Mouse (Mus musculus): ENCODE results near the gene Map4. TPM values are rescaled to one million over a fixed set of nuclear protein-coding genes. Genes with fewer than 3 reads are reported as not detected.

Gene Map4
- polyA plus RNA-seq, 1 experiment from 2014 or later: 62.0 TPM

- no peaks in the 10 kb centered on the region for H3K36me3 ChIP-seq (ENCODE audit: control insufficient read depth, insufficient read depth, low read length)
- H3K4me1 ChIP-seq (ENCODE audit: control insufficient read depth, insufficient read depth, low read length): no peaks in the 10 kb centered on the region
- H3K27me3 ChIP-seq (ENCODE audit: control insufficient read depth, insufficient read depth, low read length): no peaks in the 10 kb centered on the region
- no peak overlapping the region for H3K4me3 ChIP-seq (ENCODE audit: low read depth, low read length)
- no peak for ATAC-seq (ENCODE audit: insufficient number of reproducible peaks, insufficient read depth, low FRiP score, low read depth)
- no peaks in the 10 kb centered on the region for H3K9me3 ChIP-seq (ENCODE audit: control insufficient read depth, low read depth, low read length)
- 69% methylated on average over 23 of the region's 23 CpGs for WGBS
- no peak overlapping the region for H3K4me2 ChIP-seq (replicated peaks; ENCODE audit: low read depth, low read length)
- no peak overlapping the region for H3K27ac ChIP-seq (ENCODE audit: low read length)
- no peak overlapping the region for H3K9ac ChIP-seq (replicated peaks; ENCODE audit: low read depth, low read length)
Observed at GRCm38 (mm10) chr9:110051869-110052661, 120.8 kb downstream of the Map4 start.

- Histone ChIP-seq H3K27me3 (ENCODE audit: control insufficient read depth, insufficient read depth, low read length) (no peaks in the 10 kb centered on the region), H3K36me3 (ENCODE audit: control insufficient read depth, insufficient read depth, low read length) (no peaks in the 10 kb centered on the region), H3K4me2 (replicated peaks; ENCODE audit: low read depth, low read length) (no peak overlapping the region), H3K4me3 (ENCODE audit: low read depth, low read length) (no peak overlapping the region), H3K4me1 (ENCODE audit: control insufficient read depth, insufficient read depth, low read length) (no peaks in the 10 kb centered on the region), H3K9me3 (ENCODE audit: control insufficient read depth, low read depth, low read length) (no peaks in the 10 kb centered on the region), H3K27ac (ENCODE audit: low read length) (no peak overlapping the region), H3K9ac (replicated peaks; ENCODE audit: low read depth, low read length) (no peak overlapping the region)
- WGBS: 79% methylated on average over 4 of the region's 4 CpGs
- no peak for ATAC-seq (ENCODE audit: insufficient number of reproducible peaks, insufficient read depth, low FRiP score, low read depth)
Observed at GRCm38 (mm10) chr9:110052951-110053304, 121.7 kb downstream of the Map4 start.

GRCm38 (mm10) chr9:110053305-110054079, 122.2 kb downstream of the Map4 start:
- WGBS: 40% methylated on average over 8 of the region's 8 CpGs
- ATAC-seq (ENCODE audit: insufficient number of reproducible peaks, insufficient read depth, low FRiP score, low read depth): no peak
- Histone ChIP-seq H3K4me3 (ENCODE audit: low read depth, low read length) (no peak overlapping the region), H3K4me2 (replicated peaks; ENCODE audit: low read depth, low read length) (no peak overlapping the region), H3K4me1 (ENCODE audit: control insufficient read depth, insufficient read depth, low read length) (no peaks in the 10 kb centered on the region), H3K27ac (ENCODE audit: low read length) (no peak overlapping the region), H3K9me3 (ENCODE audit: control insufficient read depth, low read depth, low read length) (no peaks in the 10 kb centered on the region), H3K27me3 (ENCODE audit: control insufficient read depth, insufficient read depth, low read length) (no peaks in the 10 kb centered on the region), H3K36me3 (ENCODE audit: control insufficient read depth, insufficient read depth, low read length) (no peaks in the 10 kb centered on the region), H3K9ac (replicated peaks; ENCODE audit: low read depth, low read length) (no peak overlapping the region)

- H3K36me3 ChIP-seq (ENCODE audit: control insufficient read depth, insufficient read depth, low read length): no peaks in the 10 kb centered on the region
- 81% methylated on average over 2 of the region's 2 CpGs for WGBS
- no peak overlapping the region for H3K4me2 ChIP-seq (replicated peaks; ENCODE audit: low read depth, low read length)
Observed at GRCm38 (mm10) chr9:110054080-110054421, 122.8 kb downstream of the Map4 start.

GRCm38 (mm10) chr9:110054781-110055180, 123.5 kb downstream of the Map4 start:
- no peak overlapping the region for H3K4me3 ChIP-seq (ENCODE audit: low read depth, low read length)
- H3K27me3 ChIP-seq (ENCODE audit: control insufficient read depth, insufficient read depth, low read length): no peaks in the 10 kb centered on the region
- 76% methylated on average over 3 of the region's 3 CpGs for WGBS
- no peak for ATAC-seq (ENCODE audit: insufficient number of reproducible peaks, insufficient read depth, low FRiP score, low read depth)
- H3K9ac ChIP-seq (replicated peaks; ENCODE audit: low read depth, low read length): no peak overlapping the region
- no peaks in the 10 kb centered on the region for H3K36me3 ChIP-seq (ENCODE audit: control insufficient read depth, insufficient read depth, low read length)
- no peaks in the 10 kb centered on the region for H3K4me1 ChIP-seq (ENCODE audit: control insufficient read depth, insufficient read depth, low read length)
- H3K27ac ChIP-seq (ENCODE audit: low read length): no peak overlapping the region
- no peak overlapping the region for H3K4me2 ChIP-seq (replicated peaks; ENCODE audit: low read depth, low read length)
- no peaks in the 10 kb centered on the region for H3K9me3 ChIP-seq (ENCODE audit: control insufficient read depth, low read depth, low read length)

More at GRCm38 (mm10) chr9:110054080-110054421, 122.8 kb downstream of the Map4 start:
- no peak for ATAC-seq (ENCODE audit: insufficient number of reproducible peaks, insufficient read depth, low FRiP score, low read depth)
- Histone ChIP-seq H3K27me3 (ENCODE audit: control insufficient read depth, insufficient read depth, low read length) (no peaks in the 10 kb centered on the region), H3K27ac (ENCODE audit: low read length) (no peak overlapping the region), H3K4me3 (ENCODE audit: low read depth, low read length) (no peak overlapping the region), H3K4me1 (ENCODE audit: control insufficient read depth, insufficient read depth, low read length) (no peaks in the 10 kb centered on the region), H3K9me3 (ENCODE audit: control insufficient read depth, low read depth, low read length) (no peaks in the 10 kb centered on the region), H3K9ac (replicated peaks; ENCODE audit: low read depth, low read length) (no peak overlapping the region)

- WGBS: 79% methylated on average over 1 of the region's 1 CpGs
- Histone ChIP-seq H3K9ac (replicated peaks; ENCODE audit: low read depth, low read length) (no peak overlapping the region), H3K27ac (ENCODE audit: low read length) (no peak overlapping the region), H3K27me3 (ENCODE audit: control insufficient read depth, insufficient read depth, low read length) (no peaks in the 10 kb centered on the region), H3K36me3 (ENCODE audit: control insufficient read depth, insufficient read depth, low read length) (no peaks in the 10 kb centered on the region), H3K4me3 (ENCODE audit: low read depth, low read length) (no peak overlapping the region), H3K4me1 (ENCODE audit: control insufficient read depth, insufficient read depth, low read length) (no peaks in the 10 kb centered on the region), H3K4me2 (replicated peaks; ENCODE audit: low read depth, low read length) (no peak overlapping the region), H3K9me3 (ENCODE audit: control insufficient read depth, low read depth, low read length) (no peaks in the 10 kb centered on the region)
- ATAC-seq (ENCODE audit: insufficient number of reproducible peaks, insufficient read depth, low FRiP score, low read depth): no peak
Observed at GRCm38 (mm10) chr9:110057200-110057599, 125.9 kb downstream of the Map4 start.

- 78% methylated on average over 2 of the region's 2 CpGs for WGBS
- no peak for ATAC-seq (ENCODE audit: insufficient number of reproducible peaks, insufficient read depth, low FRiP score, low read depth)
Observed at GRCm38 (mm10) chr9:110060761-110061160, 129.5 kb downstream of the Map4 start.

GRCm38 (mm10) chr9:110062405-110062804, 131.1 kb downstream of the Map4 start:
- H3K4me1 ChIP-seq (ENCODE audit: control insufficient read depth, insufficient read depth, low read length): no peaks in the 10 kb centered on the region
- H3K4me3 ChIP-seq (ENCODE audit: low read depth, low read length): no peak overlapping the region
- H3K9ac ChIP-seq (replicated peaks; ENCODE audit: low read depth, low read length): no peak overlapping the region
- ATAC-seq (ENCODE audit: insufficient number of reproducible peaks, insufficient read depth, low FRiP score, low read depth): no peak
- H3K9me3 ChIP-seq (ENCODE audit: control insufficient read depth, low read depth, low read length): no peaks in the 10 kb centered on the region
- no peak overlapping the region for H3K4me2 ChIP-seq (replicated peaks; ENCODE audit: low read depth, low read length)
- H3K27ac ChIP-seq (ENCODE audit: low read length): no peak overlapping the region
- H3K36me3 ChIP-seq (ENCODE audit: control insufficient read depth, insufficient read depth, low read length): peaks cover 3% of the 10 kb centered on the region; the same call in 1 of the 2 replicates
- WGBS: 87% methylated on average over 7 of the region's 7 CpGs
- no peaks in the 10 kb centered on the region for H3K27me3 ChIP-seq (ENCODE audit: control insufficient read depth, insufficient read depth, low read length)

More at GRCm38 (mm10) chr9:110060761-110061160, 129.5 kb downstream of the Map4 start:
- H3K9ac ChIP-seq (replicated peaks; ENCODE audit: low read depth, low read length): no peak overlapping the region
- no peak overlapping the region for H3K4me2 ChIP-seq (replicated peaks; ENCODE audit: low read depth, low read length)
- H3K4me1 ChIP-seq (ENCODE audit: control insufficient read depth, insufficient read depth, low read length): no peaks in the 10 kb centered on the region
- H3K9me3 ChIP-seq (ENCODE audit: control insufficient read depth, low read depth, low read length): no peaks in the 10 kb centered on the region
- H3K4me3 ChIP-seq (ENCODE audit: low read depth, low read length): no peak overlapping the region
- no peaks in the 10 kb centered on the region for H3K36me3 ChIP-seq (ENCODE audit: control insufficient read depth, insufficient read depth, low read length)
- no peaks in the 10 kb centered on the region for H3K27me3 ChIP-seq (ENCODE audit: control insufficient read depth, insufficient read depth, low read length)
- no peak overlapping the region for H3K27ac ChIP-seq (ENCODE audit: low read length)
